13 mouse cellular contexts compared by ENCODE assay signal in genomic region chr3:81760914-81761313, GRCm38 (mm10).
DNase-seq lines count a peak whose midpoint lies in the region; ATAC-seq and TF ChIP-seq lines count a peak whose summit lies in the region.
"Had no signal": no experiment of that assay in that cellular context is flagged by ENCODE, and none has a peak within 500 bp of the region (broad histone marks: within the 10 kb centered on the region; RNA-seq: fewer than 3 reads in every experiment).

No protein-coding gene starts in this region.

- TF ChIP-seq POLR2A in limb, embryonic 14.5 days (IDR thresholded peaks at IDR 0.05; ENCODE audit: borderline replicate concordance, extremely low read depth, insufficient read depth, insufficient read length), result no peak

- no peak overlapping the region for H3K4me3 ChIP-seq in hindbrain, postnatal 0 days (ENCODE audit: low read length)
- H3K4me3 ChIP-seq in hindbrain, embryonic 14.5 days (replicated peaks; ENCODE audit: low read length), result no peak overlapping the region
- H3K4me3 ChIP-seq in embryonic facial prominence, embryonic 12.5 days, result no peak overlapping the region
- H3K4me3 ChIP-seq in limb, embryonic 14.5 days (replicated peaks; ENCODE audit: low read length), result no peak overlapping the region

- H3K27me3 ChIP-seq in hindbrain, postnatal 0 days (ENCODE audit: insufficient read depth, low read length), result no peaks in the 10 kb centered on the region
- no peaks in the 10 kb centered on the region for H3K27me3 ChIP-seq in hindbrain, embryonic 14.5 days (ENCODE audit: control insufficient read depth, insufficient read depth, low read length)
- H3K27me3 ChIP-seq in embryonic facial prominence, embryonic 12.5 days, result no peaks in the 10 kb centered on the region
- no peaks in the 10 kb centered on the region for H3K27me3 ChIP-seq in limb, embryonic 14.5 days (ENCODE audit: control insufficient read depth, insufficient read depth, low read length)

- peak; percentile 20 for DNase-seq in hindbrain, postnatal 0 days (ENCODE audit: low spot score)
- DNase-seq in hindbrain, embryonic 14.5 days (ENCODE audit: low spot score), result no peak
- DNase-seq in limb, embryonic 14.5 days (ENCODE audit: low spot score), result peak; percentile 84
- DNase-seq in cerebellum, postnatal 14 days, result no peak
- DNase-seq in cerebellum, adult 9-11 months, result no peak
- no peak for DNase-seq in cerebellum, postnatal 4 days (ENCODE audit: low spot score in 2 of 2)
- DNase-seq: cerebellum, adult 2 months; kidney, adult 18-20 months; liver, postnatal 0 days; thymus, adult 18-20 months had no signal

- H3K27ac ChIP-seq in hindbrain, postnatal 0 days, result no peak overlapping the region
- H3K27ac ChIP-seq in hindbrain, embryonic 14.5 days, result no peak overlapping the region
- no peak overlapping the region for H3K27ac ChIP-seq in embryonic facial prominence, embryonic 12.5 days
- H3K27ac ChIP-seq in limb, embryonic 14.5 days (replicated peaks; ENCODE audit: low read depth, low read length), result no peak overlapping the region; the same call in 1 of the 2 replicates

- no peaks in the 10 kb centered on the region for H3K4me1 ChIP-seq in hindbrain, postnatal 0 days (ENCODE audit: insufficient read depth, low read length)
- no peaks in the 10 kb centered on the region for H3K4me1 ChIP-seq in hindbrain, embryonic 14.5 days (replicated peaks; ENCODE audit: control insufficient read depth, insufficient read depth, low read length)
- H3K4me1 ChIP-seq in embryonic facial prominence, embryonic 12.5 days, result 0 out of 2 replicates have a peak, but pooled peaks cover 5% of the 10 kb centered on the region
- H3K4me1 ChIP-seq in limb, embryonic 14.5 days (ENCODE audit: control insufficient read depth, insufficient read depth, low read length), result peaks cover 5% of the 10 kb centered on the region; the same call in 1 of the 2 replicates

- TF ChIP-seq CTCF in hindbrain, postnatal 0 days (IDR thresholded peaks at IDR 0.05; ENCODE audit: low read depth), result no peak

- no peak for ATAC-seq in hindbrain, postnatal 0 days
- ATAC-seq in hindbrain, embryonic 14.5 days (ENCODE audit: low FRiP score), result no peak
- peak; percentile 89 for ATAC-seq in CD4-positive, CD25-positive, alpha-beta regulatory T cell, adult 4 months
- 0 out of 2 replicates have a peak, but pooled peaks have one; percentile 10 for ATAC-seq in embryonic facial prominence, embryonic 12.5 days (ENCODE audit: insufficient number of reproducible peaks, insufficient read depth, low FRiP score, low TSS enrichment)
- peak; percentile 88 for ATAC-seq in limb, embryonic 14.5 days (ENCODE audit: low FRiP score, low read depth)
- ATAC-seq: liver, postnatal 0 days had no signal

- H3K36me3 ChIP-seq in hindbrain, postnatal 0 days (ENCODE audit: insufficient read depth, low read length), result no peaks in the 10 kb centered on the region
- H3K36me3 ChIP-seq in hindbrain, embryonic 14.5 days (replicated peaks; ENCODE audit: control insufficient read depth, insufficient read depth), result no peaks in the 10 kb centered on the region
- no peaks in the 10 kb centered on the region for H3K36me3 ChIP-seq in embryonic facial prominence, embryonic 12.5 days
- no peaks in the 10 kb centered on the region for H3K36me3 ChIP-seq in limb, embryonic 14.5 days (ENCODE audit: control insufficient read depth, insufficient read depth, low read length)

- H3K9ac ChIP-seq in hindbrain, postnatal 0 days (replicated peaks; ENCODE audit: low read length), result no peak overlapping the region
- H3K9ac ChIP-seq in hindbrain, embryonic 14.5 days, result no peak overlapping the region
- no peak overlapping the region for H3K9ac ChIP-seq in embryonic facial prominence, embryonic 12.5 days
- H3K9ac ChIP-seq in limb, embryonic 14.5 days (ENCODE audit: low read depth, low read length, severe bottlenecking), result no peak overlapping the region
- H3K9ac ChIP-seq: liver, postnatal 0 days had no signal

- 37% methylated on average over 2 of the region's 2 CpGs for WGBS in hindbrain, postnatal 0 days
- 49% methylated on average over 2 of the region's 2 CpGs for WGBS in hindbrain, embryonic 14.5 days
- WGBS in embryonic facial prominence, embryonic 12.5 days, result 14% methylated on average over 2 of the region's 2 CpGs
- 11% methylated on average over 2 of the region's 2 CpGs for WGBS in limb, embryonic 14.5 days

- H3K9me3 ChIP-seq in hindbrain, postnatal 0 days (ENCODE audit: low read length), result no peaks in the 10 kb centered on the region
- H3K9me3 ChIP-seq in hindbrain, embryonic 14.5 days (ENCODE audit: control insufficient read depth, low read length), result no peaks in the 10 kb centered on the region
- no peaks in the 10 kb centered on the region for H3K9me3 ChIP-seq in embryonic facial prominence, embryonic 12.5 days
- H3K9me3 ChIP-seq in limb, embryonic 14.5 days (ENCODE audit: control insufficient read depth, low read length), result no peaks in the 10 kb centered on the region

- no peak overlapping the region for H3K4me2 ChIP-seq in hindbrain, postnatal 0 days (ENCODE audit: low read depth, low read length)
- no peak overlapping the region for H3K4me2 ChIP-seq in hindbrain, embryonic 14.5 days (replicated peaks)
- no peak overlapping the region for H3K4me2 ChIP-seq in embryonic facial prominence, embryonic 12.5 days (replicated peaks)
- no peak overlapping the region for H3K4me2 ChIP-seq in limb, embryonic 14.5 days (replicated peaks; ENCODE audit: low read depth, low read length, severe bottlenecking)
- H3K4me2 ChIP-seq: heart, embryonic 11.5 days had no signal

Comparison
In these comparisons a context has a peak if more than half of its experiments do, and no peak if none do; other contexts are left out.
1. DNase-seq: peak in hindbrain, postnatal 0 days (single experiment) and limb, embryonic 14.5 days (single experiment); none in hindbrain, embryonic 14.5 days (single experiment), cerebellum, postnatal 14 days (0 of 2), cerebellum, adult 9-11 months (single experiment) and cerebellum, postnatal 4 days (0 of 2).
2. ATAC-seq: peak in CD4-positive, CD25-positive, alpha-beta regulatory T cell, adult 4 months (single experiment), embryonic facial prominence, embryonic 12.5 days (single experiment) and limb, embryonic 14.5 days (single experiment); none in hindbrain, postnatal 0 days (single experiment) and hindbrain, embryonic 14.5 days (single experiment).